ENCODE assay signal across 8 mouse cellular contexts in the genomic region with DNA sequence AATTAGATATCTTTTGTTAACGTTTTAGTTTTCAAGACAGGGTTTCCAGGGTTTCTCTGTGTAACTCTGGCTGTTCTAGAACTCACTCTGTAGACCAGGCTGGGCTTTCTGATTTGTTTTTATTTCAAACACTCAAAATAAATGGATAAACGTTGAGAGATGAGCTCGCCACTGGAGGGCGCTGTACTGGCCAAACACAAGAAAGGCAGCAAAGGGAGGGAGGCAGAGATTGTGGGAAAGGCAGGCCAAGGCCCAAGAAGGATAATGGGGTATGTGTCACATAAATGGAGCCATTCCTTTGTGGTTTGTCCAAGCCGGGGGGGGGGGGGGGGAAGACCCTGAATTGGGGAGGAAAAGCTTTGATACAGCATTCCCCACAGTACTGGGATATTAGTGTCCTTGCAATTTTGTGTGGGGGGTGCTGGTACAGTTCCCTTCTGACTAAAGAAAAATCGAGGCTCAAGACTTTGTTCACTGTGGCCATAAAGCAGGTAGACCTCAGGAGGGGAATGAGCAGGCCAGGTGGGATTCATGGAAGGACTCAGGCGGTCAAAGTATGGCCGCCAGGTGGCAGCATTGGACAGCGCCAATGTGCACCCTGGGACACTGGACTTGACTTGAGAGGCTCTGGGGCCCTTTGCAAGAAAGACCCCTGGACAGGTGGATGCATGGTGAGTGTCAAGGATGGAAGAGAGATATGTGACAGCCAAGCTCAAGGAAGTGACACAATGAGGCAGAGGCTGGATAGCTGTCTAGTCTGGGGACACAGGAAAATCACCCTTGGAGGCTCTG.
DNase-seq lines count a peak whose midpoint lies in the region; ATAC-seq and TF ChIP-seq lines count a peak whose summit lies in the region.

No protein-coding gene starts in this region.

- 8% methylated on average over 8 of the region's 9 CpGs for WGBS in embryonic facial prominence, embryonic 14.5 days
- WGBS in liver, embryonic 14.5 days (ENCODE audit: insufficient replicate concordance): 6% methylated on average over 9 of the region's 9 CpGs

- no peaks in the 10 kb centered on the region for H3K4me1 ChIP-seq in ES-Bruce4 (ENCODE audit: control insufficient read depth, insufficient read depth, low read length)
- no peaks in the 10 kb centered on the region for H3K4me1 ChIP-seq in embryonic facial prominence, embryonic 14.5 days (ENCODE audit: control insufficient read depth, insufficient read depth, low read length)
- H3K4me1 ChIP-seq in liver, embryonic 14.5 days (replicated peaks; ENCODE audit: control insufficient read depth in 2 of 2, insufficient read depth in 2 of 2, low read length in 1 of 2): no peaks in the 10 kb centered on the region

- H3K9ac ChIP-seq in ES-Bruce4 (ENCODE audit: low read depth, poor library complexity, severe bottlenecking): no peak overlapping the region
- H3K9ac ChIP-seq in embryonic facial prominence, embryonic 14.5 days (ENCODE audit: low read depth, low read length): no peak overlapping the region
- no peak overlapping the region for H3K9ac ChIP-seq in liver, embryonic 14.5 days (replicated peaks)

- ATAC-seq in embryonic facial prominence, embryonic 14.5 days (ENCODE audit: low read depth): peak; percentile 72
- no peak for ATAC-seq in liver, embryonic 14.5 days (ENCODE audit: insufficient read depth)

- no peak overlapping the region for H3K27ac ChIP-seq in ES-Bruce4 (ENCODE audit: insufficient read depth, low read length)
- no peak overlapping the region for H3K27ac ChIP-seq in embryonic facial prominence, embryonic 14.5 days (replicated peaks; ENCODE audit: low read depth, low read length)
- no peak overlapping the region for H3K27ac ChIP-seq in liver, embryonic 14.5 days

- TF ChIP-seq POLR2A in ES-Bruce4 (IDR thresholded peaks at IDR 0.05; ENCODE audit: insufficient read depth, low read length): no peak

- TF ChIP-seq EP300 in ES-Bruce4 (IDR thresholded peaks at IDR 0.05; ENCODE audit: insufficient read depth, low read depth, low read length): no peak
- no peak for TF ChIP-seq EP300 in liver, embryonic 14.5 days (IDR thresholded peaks at IDR 0.05; ENCODE audit: low read depth)

- TF ChIP-seq CTCF in ES-Bruce4 (IDR thresholded peaks at IDR 0.05; ENCODE audit: low read depth, low read length): peak; percentile 93
- peak; percentile 89 for TF ChIP-seq CTCF in liver, embryonic 14.5 days (IDR thresholded peaks at IDR 0.05; ENCODE audit: low read depth)

- DNase-seq in adrenal gland, postnatal 4 days (ENCODE audit: low spot score in 2 of 2): peak; percentile 29 to 53
- DNase-seq in embryonic facial prominence, embryonic 14.5 days (ENCODE audit: low spot score): peak; percentile 76
- DNase-seq in heart, adult 9 months (ENCODE audit: low spot score in 2 of 2): peak; percentile 55 to 73
- peak; percentile 92 for DNase-seq in kidney, postnatal 10 days
- DNase-seq in liver, embryonic 14.5 days (ENCODE audit: low read depth in 3 of 3, low spot score in 3 of 3): peak; percentile 22 to 33 (median 24)
- DNase-seq in retina, postnatal 7 days (ENCODE audit: low read depth, low spot score): peak; percentile 71
- DNase-seq in urinary bladder, adult 18-20 months (ENCODE audit: low spot score in 2 of 2): peak; percentile 60 to 79

- no peaks in the 10 kb centered on the region for H3K36me3 ChIP-seq in ES-Bruce4 (ENCODE audit: control insufficient read depth, insufficient read depth, low read length, poor library complexity, severe bottlenecking)
- no peaks in the 10 kb centered on the region for H3K36me3 ChIP-seq in embryonic facial prominence, embryonic 14.5 days (ENCODE audit: control insufficient read depth, insufficient read depth, low read length)
- H3K36me3 ChIP-seq in liver, embryonic 14.5 days (replicated peaks; ENCODE audit: control insufficient read depth, insufficient read depth, low read depth): no peaks in the 10 kb centered on the region

- no peaks in the 10 kb centered on the region for H3K9me3 ChIP-seq in ES-Bruce4 (replicated peaks; ENCODE audit: control insufficient read depth, insufficient read depth, low read length, poor library complexity, severe bottlenecking)
- no peaks in the 10 kb centered on the region for H3K9me3 ChIP-seq in embryonic facial prominence, embryonic 14.5 days (ENCODE audit: control insufficient read depth, low read length)
- no peaks in the 10 kb centered on the region for H3K9me3 ChIP-seq in liver, embryonic 14.5 days (ENCODE audit: control insufficient read depth, low read length)

- no peaks in the 10 kb centered on the region for H3K27me3 ChIP-seq in ES-Bruce4 (ENCODE audit: control insufficient read depth, insufficient read depth, low read length, poor library complexity, severe bottlenecking)
- no peaks in the 10 kb centered on the region for H3K27me3 ChIP-seq in embryonic facial prominence, embryonic 14.5 days (replicated peaks; ENCODE audit: control insufficient read depth, insufficient read depth, low read length)
- H3K27me3 ChIP-seq in liver, embryonic 14.5 days (ENCODE audit: control insufficient read depth, insufficient read depth, low read length): no peaks in the 10 kb centered on the region

- no peak overlapping the region for H3K4me2 ChIP-seq in embryonic facial prominence, embryonic 14.5 days (ENCODE audit: low read depth, low read length)
- H3K4me2 ChIP-seq in liver, embryonic 14.5 days (ENCODE audit: low read depth): no peak overlapping the region

- no peak overlapping the region for H3K4me3 ChIP-seq in ES-Bruce4 (ENCODE audit: low read depth, low read length)
- no peak overlapping the region for H3K4me3 ChIP-seq in embryonic facial prominence, embryonic 14.5 days (ENCODE audit: low read depth, low read length)
- no peak overlapping the region for H3K4me3 ChIP-seq in liver, embryonic 14.5 days (ENCODE audit: insufficient read depth in 1 of 2, low read depth in 2 of 2, low read length in 2 of 2)

Comparison
In these comparisons a context has a peak if more than half of its experiments do, and no peak if none do; other contexts are left out.
1. DNase-seq: peak in every context shown above with its lines; median percentile 92 in kidney, postnatal 10 days; 76 in embryonic facial prominence, embryonic 14.5 days; 71 in retina, postnatal 7 days; 70 in urinary bladder, adult 18-20 months; 64 in heart, adult 9 months; 41 in adrenal gland, postnatal 4 days; 24 in liver, embryonic 14.5 days.